Mouse (Mus musculus) c-Kit-positive CD71-negative TER-119-negative erythroid progenitor cells, embryonic 14.5 days (primary cell): ENCODE data around the gene Tmem259.

Experiments
- DNase-seq: peaks from one replicate; pipeline ENCODE4 v3.0.0-alpha.2; 2013; ENCODE audit warnings: low read depth

The Tmem259 gene

DNA sequence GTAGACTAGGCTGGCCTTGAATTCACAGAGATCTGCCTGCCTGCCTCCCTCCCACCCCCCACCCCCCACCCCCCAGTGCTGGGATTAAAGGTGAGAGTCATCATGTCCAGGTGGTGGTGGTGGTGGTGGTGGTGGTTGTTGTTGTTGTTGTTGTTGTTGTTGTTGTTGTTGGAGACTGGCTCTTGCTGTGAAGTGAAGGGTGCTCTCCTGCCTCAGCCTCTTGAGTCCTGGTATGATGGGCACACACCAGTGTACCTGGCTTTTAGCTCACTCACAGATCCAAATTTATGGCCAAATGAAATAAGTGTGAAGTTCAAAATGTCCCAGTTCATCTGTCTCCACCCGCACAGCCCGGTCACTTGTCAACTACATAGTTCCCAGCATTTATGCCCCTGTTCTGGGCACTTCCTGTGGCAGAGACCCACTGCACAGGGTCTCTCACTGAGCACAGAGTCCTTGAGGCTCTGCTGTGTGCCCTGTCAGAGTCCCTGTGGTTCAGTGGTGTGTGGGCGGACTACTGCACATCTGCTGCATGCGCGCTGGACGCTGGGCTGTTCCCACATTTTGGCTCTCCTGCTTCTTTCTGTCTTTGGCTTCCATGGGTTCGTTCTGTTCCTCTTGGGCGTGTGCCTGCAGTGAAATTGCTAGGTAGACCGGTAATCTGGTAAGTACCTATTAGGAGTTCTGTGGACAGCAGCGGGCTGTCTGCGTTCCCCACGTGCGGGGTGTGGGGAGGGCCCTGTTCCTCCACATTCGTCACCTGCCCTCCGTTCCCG lies 49.1 kb downstream of the Tmem259 start:
- no peak for DNase-seq

DNA sequence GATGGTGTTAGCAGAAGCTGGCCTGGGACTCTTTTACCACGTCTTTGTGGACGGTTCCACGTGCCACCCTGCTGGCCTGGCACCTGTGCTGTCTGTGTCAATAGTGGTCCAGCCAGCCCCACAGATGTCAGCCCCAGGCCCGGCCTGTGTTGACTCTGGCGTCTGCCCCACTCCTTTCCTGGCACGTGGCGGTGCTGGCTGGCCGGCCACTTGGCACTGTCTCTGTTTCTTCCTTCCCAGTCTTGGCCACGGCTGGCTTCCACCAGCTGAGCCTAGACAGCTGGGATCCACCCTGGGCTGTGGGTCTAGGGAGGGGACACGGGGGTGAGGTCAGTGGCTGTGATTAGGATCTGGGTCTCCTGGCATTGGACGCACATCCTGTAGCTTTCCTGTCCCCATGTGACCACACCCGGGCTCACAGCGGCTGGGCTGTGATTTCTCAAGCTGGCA lies 49.8 kb downstream of the Tmem259 start:
- DNase-seq = no peak

DNA sequence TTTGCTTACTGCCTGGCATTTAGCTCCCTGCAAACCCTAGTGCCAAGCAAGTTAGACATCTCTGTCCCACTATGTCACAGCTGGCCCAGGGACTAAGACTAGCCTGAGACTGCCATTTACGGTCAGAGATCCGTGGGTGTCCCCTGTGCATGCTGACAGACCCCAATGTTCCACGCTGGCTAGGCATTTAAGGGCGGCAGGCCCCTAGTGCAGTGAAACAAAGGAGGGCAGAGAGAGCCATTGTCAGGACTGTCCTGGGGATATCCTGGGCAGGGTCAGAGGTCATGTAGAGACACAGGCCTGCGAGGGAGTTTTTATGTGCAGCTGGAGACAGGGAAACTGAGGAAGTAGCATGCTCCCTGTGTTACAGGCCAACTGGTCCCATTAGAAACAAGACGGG lies 50.3 kb downstream of the Tmem259 start:
- DNase-seq = no peak

DNA sequence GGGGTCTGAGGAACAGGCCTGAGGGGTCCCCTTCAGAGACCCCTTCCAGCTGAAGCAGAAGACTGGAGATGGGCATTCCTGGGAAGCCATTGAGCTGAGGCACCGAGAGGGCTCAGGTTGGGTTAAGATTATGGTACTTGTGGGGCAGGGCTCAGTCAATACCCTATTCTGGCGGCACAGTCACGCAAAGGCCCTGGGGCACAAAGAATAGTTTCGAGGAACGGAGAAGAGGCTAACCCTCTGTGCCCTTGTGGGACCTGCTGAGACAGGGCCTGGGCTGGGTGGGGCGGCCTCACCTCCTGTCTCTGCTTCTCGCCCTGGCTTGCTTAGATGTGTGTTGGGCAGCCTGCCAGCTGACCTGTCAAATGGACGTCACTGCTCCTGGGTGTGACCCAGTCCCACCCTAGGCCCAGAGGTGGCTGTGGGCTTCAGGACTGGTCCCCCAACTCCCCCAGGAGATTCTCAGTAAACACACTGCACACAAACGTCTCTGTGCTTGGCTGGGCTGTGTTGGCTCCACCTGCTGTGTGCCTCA lies 50.9 kb downstream of the Tmem259 start:
- no peak for DNase-seq

DNA sequence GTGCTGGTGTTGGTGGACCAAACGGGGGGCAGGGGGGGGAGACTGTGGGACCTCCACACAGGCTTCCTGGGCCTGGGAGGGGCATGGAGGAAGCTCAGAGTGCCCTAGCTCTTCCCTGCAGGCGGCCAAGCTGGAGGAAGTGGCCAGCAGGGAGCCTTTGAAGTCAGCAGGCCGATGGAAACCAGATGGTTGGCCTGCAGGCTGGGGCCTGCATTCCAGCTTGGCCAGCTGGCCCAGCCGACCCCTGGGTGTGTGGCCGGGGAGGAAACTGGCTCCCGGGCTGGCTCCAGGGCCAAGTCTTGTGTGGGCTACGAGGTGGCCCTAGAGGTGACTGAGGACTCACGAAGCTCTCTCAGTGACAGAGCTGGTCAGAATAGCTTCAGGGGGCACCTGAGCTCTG lies 51.4 kb downstream of the Tmem259 start:
- DNase-seq = no peak

DNA sequence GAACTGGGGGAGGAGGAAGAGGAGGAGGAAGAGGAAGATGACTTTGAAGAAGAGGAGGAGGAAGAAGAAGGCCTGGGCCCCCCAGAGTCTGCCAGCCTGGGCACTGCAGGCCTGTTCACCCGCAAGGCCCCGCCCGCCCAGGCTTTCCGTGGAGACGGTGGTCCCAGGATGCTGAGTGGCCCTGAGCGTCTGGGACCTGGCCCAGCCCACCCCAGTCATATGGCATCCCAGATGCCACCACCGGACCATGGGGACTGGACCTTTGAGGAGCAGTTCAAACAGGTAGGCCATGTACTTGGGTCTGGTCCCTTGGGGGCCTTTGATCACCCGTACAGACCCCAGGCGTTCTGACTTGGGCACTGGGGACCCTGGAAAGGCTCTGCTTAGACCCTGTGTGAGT lies 52.3 kb downstream of the Tmem259 start:
- no peak for DNase-seq

DNA sequence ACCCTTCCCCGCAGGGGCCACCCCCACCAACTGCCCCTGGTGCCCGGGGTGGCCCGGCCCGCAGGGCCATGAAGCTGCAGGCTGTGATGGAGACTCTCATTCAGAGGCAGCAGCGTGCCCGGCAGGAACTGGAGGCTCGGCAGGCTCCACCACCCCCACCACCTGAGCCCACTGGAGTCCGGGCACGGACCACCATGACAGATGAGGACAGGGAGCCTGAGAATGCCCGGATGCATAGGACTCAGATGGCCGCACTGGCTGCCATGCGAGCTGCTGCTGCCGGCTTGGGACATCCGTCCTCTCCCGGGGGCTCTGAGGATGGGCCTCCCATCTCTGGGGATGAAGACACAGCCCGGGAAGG lies 53.3 kb downstream of the Tmem259 start:
- DNase-seq = no peak

DNA sequence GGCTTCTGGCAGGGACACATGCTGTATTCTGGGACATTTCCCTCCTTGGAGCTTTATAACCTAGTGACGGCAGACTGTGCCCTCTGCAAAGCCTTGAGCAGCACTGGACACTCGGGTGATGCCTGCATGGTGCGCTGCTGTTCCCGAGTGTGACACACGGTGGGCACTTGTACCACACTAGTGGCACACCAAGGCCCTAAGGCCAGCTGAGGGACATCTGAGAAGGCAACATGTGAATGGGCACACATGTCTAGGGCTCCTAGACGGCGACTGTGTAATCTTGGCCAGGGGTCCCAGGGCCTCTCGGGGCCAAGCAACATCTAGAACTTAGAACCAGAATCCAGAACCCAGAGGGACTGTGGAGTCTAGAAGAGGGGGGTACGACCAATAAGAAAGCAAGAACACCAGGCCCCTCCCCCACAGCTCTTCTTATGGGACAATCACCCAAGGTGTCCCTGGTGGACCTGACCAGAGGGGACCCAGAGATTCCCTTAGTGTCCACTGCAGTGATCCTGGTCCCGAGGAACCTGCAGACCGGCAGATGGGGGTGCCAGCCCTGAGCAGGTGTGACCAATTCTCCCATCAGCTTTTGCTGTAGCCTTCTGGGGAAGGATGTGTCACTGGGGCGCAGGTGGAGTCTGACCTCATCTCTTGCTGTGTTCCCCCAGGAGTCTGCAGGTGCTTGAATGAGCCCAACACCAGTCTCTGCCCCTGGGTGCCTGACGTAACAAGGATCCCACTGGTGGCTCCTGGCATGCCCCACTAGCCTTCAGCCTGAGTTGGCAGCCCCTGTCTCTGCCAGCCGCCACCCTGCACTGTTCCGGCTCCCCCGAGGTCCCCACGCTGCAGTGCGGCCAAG lies 53.9 kb downstream of the Tmem259 start:
- no peak for DNase-seq

DNA sequence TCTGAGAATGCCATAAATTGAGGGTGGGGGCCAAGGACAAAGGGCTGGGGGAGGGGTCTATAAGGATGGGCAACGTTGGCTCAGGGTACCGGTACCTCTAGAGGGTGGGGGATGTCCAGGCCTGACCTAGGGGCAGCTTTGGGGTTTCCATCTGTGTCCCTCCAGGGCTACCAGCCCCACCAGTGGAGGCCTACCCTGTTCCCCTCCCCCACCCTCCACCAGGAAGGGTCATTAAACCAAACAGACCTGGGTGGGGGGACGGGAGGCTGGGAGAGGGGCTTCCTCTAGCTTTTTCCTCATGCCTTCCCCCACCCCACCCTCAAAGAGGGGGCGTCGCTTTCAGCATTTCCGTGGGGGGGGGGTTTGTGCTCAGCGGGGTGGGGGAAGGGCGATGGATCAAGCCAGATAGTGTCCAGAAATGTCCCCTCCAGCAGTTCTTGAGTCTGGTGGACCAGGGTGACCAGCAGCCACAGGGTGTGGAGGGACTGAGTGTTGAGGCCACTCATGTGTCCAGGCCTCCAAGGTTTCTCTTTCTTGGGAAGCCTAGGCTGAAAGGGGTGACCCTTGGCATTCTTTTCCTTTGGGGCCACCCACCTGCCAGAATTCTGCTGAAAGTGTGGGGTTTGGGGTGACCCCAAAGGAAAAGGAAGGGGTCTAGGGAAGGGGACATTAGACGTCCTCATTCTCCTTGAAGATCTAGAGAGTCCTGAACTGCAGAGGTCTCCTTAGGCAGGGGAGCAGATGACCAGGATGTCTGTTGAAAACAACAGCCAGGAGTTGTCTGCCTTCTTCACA lies 55.0 kb downstream of the Tmem259 start:
- no peak for DNase-seq

DNA sequence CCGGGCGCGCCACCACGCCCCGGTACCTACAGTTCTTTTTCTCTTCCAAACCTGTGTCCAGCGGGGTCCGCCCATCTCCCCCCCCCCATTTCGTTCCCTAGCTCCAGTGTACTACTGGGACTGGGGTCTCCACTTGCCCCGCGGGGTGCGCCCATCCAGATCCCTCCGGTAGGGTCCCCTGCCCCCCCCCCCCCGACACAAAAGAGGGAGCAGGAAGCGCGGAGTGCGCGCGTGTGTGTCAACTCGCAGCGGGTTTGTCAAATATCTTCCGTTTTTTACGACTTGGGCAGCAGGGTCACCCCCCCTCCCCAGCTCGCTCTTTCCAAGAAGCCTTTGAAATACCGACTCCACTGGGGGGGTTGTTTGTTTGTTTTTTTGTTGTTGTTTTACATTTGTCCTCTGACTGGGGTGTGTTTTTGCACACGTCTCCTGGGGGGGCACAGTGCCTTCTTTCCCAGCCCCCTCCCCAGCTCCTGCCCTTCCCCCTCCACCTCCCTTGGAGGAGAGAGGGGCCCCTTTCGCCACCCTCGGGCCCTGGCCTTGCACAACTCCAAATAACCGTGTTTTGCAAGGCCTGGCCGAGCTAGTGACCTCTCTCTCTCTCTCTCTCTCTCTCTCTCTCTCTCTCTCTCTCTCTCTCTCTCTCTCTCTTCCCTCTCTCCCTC lies 56.0 kb downstream of the Tmem259 start:
- no peak for DNase-seq

DNA sequence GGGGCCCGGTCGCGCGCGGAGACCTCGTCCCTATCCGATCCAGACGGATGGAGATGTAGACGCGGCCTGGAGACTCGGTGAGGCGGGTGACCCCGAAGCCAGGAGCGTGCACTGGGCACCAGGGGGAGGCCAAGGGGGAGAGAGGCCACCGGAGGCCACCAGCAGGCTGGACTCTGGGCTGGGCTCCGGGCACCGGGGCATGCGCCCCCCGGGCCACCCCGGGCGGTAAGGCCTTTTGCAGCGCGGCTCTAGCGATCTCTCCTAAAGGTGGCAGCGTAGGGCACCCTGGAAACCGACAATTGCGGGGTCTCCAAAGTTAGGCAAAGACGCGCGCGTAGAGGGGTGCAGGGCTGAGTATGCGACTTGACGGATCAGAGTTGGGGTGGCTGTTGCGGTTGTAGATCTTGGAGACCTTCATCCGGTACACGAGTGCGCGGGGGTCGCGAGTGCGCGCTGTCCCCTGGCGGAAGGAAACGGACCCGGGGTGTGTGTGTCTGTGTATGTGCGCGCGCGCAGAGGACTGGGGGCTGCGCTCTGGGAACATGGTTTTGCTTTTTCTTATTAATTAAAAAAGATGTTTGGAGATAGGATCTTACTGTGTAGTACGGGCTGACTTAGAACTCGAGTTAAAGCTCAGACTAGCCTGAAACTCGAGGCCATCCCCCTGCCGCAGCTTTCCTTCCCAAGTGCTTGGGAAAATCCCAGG lies 56.7 kb downstream of the Tmem259 start:
- DNase-seq = no peak

DNA sequence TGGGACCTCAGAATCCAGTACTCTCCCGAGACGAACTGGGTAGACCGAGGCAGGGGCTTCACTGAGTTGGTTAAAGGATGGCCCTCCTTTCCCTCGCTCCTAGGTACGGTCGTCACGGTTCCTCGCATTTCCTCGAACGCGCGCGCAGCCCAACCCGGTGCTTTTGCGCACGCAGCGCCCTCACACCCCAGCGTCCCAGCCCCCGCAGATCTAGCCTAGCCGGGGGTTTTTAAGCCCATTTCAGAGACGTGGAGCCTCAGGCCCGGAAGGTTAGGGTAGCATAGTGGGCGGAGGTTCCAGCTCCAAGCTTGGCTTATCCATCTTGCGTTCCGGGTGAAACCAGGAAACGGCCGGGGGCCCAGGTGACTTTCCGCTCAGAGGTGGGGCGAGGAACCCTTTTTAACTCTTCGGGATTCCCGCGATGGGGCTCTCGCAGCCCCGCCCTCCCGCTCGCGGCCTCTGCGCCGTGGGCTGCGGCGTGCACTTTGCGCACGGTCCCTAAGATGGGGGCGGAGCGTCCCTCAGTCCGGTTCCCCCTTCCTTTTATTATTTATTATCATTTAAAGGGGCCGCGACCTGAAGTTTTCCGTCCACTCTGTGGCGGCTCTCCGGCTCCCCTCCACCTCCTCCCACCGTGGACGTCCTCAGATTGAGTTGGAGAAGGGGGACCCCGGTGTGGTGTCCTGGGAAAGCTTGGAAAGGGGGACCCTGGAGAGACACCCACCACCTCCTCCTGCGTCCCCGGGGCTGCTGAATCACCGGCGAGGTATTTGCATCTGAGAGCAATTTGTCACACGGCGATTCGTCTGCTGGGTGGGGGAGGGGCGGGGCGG lies 57.4 kb downstream of the Tmem259 start, which contains the start of gene Arid3a:
Gene Arid3a (plus strand): TSS at position 553 of the 833 bp plus-strand sequence.
- peak; percentile 88 for DNase-seq

DNA sequence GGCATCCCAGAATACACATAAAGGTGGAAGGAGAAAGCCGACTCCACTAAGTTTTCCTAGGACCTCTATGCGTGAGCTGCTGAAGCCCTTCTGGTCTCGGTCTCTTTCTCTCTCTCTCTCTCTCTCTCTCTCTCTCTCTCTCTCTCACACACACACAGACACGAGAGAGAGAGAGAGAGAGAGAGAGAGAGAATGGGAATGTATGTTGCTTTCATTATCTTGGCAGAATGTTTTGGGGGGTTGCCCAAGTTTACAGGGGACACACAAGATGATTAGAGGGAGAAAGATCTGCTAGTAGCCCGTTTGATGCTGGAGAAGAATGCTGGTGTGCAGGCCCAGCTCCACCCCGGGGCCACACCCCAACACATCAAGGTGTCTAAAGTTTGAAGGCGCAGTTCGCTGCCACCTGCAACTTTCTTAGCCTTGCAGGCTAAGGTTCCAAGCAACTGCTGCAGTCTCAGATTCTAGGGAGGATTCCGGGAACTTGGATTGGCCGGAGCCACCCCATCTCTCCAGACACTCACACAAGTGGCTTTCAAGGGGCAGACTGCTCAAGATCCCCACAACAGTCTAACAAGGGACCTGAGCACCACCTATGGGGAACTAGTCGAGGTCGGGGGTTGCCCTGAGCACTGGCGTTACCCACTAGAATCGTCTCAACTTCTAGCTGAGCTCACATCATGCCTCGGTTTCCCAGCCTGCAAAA lies 58.2 kb downstream of the Tmem259 start:
- no peak for DNase-seq

DNA sequence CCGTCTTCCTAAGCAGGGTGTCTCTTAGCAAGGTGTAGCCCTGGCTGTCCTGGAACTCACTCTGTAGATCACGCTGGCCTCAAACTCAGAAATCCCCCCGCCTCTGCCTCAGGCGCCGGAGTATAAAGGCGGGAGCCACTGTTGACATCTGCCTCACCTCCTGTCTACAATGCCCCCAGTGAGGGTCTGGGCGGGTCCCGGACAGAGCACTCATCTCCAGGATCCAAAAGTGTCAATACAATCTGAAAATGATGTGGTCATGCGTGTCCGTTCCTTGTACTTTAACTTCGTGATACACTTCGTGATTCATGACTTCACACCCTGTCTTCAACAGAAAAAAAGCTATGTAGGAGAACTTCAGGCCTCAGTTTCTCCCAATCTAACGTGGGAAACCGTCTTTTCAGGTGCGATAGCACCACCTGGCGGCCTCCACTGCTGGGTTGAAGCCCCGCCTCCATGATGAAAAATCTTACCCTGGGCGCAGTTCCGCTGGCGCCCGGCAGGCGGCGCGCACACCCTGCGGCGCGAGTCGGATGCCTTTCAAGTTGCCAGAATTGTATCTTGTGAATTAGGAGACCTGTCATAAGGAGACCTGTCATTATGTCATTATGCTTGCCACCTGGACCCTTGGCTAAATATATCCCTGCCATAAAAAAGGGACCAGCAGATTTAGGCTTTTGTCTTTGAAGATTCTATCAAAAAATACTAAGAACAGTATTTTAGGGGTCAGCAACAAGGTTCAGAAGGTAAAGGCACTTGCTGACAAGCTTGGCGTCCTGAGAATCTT lies 58.9 kb downstream of the Tmem259 start:
- peak; percentile 79 for DNase-seq
